Mouse (Mus musculus): Measurements from ENCODE around the gene Zfhx3.
A peak's percentile ranks its signal among the peaks of the same experiment; 100 is the strongest.

Zfhx3 gene

GRCm38 (mm10) chr8:108699011-108699410 lies 756.6 kb downstream of the Zfhx3 start:
- no peak for DNase-seq (ENCODE audit: low read depth, low spot score)

DNA sequence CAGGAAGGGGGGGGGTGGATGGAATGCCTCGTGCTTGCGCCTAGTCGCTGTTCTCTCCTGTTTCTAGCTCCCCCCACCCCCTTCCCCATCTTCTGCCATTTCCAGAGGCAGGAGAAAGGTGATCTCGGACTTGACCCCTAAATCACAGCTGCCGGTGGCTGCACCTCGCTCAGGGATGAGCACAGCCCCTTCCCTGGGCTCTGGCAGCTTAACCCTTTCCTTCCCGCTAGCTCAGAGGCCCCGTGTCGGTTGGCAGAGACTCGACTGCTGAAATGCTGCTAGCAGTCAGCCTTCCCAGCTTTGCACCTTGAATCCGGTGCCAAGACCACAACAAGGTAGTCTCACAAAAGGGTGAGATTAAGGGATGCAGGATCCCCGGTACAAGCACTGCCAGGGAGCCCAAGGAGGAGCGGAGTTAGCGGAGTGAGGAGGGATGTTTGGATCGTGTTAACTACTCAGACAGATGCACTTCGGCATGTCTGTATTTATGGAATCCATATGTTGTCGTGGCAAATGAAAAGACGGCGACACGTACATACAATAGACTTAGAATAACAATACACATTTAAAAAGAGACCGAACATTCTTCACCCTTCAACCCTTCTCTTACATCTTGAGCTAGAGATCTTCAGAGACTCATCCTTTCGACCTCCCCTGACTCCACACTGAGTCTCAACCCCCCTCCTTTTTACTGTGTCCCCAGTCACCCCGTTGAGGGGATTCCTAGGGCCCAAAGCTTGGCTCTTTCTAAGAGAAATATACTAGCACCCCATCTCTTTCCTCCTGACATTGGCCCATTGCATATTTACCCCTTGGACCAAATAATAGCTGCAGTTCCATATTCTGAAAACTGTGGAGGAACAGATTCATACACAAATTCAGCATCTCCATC lies 757.3 kb downstream of the Zfhx3 start:
- DNase-seq (ENCODE audit: low read depth, low spot score), result no peak

DNA sequence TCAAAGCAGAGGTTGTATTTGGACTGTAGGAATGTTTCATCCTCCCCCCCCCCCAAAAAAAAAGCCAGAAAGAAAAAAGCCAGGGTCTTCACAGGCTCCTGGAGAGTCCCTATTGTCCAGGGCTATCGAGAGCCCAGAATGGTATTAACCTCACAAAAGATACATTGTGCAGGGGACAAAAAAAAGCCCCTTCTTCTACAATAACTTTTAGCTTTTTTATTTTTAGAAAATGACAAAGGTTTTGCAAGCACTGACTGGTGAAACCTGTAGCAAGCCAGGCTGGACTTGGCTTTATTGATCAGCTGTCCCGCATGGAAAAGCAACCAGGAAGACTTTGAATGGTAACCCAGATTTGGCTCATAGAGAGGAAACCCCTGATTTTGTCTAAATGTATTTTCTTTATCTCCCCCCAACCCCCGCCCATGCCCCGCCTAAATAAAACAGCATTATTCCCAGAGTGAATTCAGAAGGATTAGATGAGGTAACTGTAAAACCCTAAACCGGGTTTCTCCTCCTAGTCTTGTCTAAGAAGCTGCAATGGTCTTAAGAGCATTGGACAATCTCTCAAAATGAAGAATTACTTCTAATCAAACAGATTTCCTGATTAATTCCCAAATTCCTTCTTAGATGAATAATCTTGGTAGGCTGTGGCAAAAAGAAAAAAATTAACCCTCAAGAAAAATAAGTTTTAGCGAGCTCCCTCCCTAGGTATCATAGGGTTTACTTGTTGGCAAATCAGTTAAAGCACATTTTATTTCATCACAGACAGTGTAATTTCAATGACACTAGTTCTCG lies 759.1 kb downstream of the Zfhx3 start:
- DNase-seq (ENCODE audit: low read depth, low spot score), result no peak

- DNase-seq (ENCODE audit: low read depth, low spot score), result no peak
These were observed 759.8 kb downstream of the Zfhx3 start for GRCm38 (mm10) chr8:108702201-108702600.

GRCm38 (mm10) chr8:108705751-108706150 lies 763.3 kb downstream of the Zfhx3 start:
- no peak for DNase-seq (ENCODE audit: low read depth, low spot score)

GRCm38 (mm10) chr8:108706491-108706847 lies 764.0 kb downstream of the Zfhx3 start:
- no peak for DNase-seq (ENCODE audit: low read depth, low spot score)

DNA sequence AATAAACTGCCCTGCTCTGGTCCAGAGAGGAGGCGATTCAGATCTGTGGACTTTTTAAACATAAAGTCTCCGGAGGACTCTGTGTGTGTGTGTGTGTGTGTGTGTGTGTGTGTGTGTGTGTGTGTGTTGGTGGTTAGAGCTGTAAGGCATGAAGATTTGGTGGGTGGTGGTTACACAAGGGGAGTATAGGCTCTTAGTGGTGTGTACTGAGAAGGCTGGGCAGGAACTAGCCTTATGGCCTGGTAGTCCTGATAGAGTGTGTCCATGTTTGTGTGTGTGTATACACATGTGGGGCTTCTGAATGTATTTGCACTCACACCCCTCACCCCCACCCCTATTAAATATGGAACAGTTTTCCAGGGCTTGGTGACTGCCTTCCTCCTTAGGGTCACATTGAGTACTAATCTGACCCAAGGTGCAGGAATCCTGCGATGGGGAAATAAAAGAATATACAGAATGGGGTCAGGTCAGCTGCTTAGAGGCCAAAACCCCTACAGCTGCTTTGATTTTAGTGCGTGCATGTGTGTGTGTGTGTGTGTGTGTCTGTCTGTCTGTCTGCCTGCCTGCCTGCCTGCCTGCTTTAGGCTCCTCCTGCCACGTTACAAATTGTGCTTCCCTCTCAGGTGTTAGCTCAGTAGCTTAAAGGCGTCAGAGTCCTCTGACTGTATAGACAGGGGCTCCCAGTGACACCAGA lies 764.6 kb downstream of the Zfhx3 start:
- DNase-seq (ENCODE audit: low read depth, low spot score), result no peak

GRCm38 (mm10) chr8:108707576-108708281 lies 765.3 kb downstream of the Zfhx3 start:
- DNase-seq (ENCODE audit: low read depth, low spot score), result no peak

DNA sequence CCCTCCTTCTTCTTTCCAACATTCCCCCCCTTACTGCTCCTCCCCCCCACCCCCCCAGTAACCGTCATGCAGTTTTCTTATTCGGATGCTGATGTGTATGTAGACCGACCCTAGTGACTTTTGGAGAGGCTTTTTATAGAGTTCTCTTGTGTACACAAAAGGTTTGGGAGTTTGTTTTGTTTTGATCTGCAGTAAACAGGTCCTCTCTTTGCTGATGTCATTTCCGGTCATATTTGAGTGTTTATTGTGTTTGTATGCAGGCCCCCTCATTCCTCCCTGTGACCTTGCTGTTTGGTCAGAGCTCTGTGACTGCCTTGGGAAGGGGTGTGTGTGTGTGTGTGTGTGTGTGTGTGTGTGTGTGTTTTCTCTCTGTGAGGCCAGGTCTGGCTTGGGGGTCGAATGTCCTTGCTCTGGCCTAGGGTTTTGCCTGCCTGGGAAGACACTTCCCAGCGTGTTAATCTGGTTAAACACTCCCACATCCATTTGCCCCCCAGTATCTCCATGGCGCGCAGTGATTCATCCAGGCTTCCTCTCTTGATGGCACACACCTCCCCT lies 766.5 kb downstream of the Zfhx3 start:
- DNase-seq (ENCODE audit: low read depth, low spot score), result no peak

DNA sequence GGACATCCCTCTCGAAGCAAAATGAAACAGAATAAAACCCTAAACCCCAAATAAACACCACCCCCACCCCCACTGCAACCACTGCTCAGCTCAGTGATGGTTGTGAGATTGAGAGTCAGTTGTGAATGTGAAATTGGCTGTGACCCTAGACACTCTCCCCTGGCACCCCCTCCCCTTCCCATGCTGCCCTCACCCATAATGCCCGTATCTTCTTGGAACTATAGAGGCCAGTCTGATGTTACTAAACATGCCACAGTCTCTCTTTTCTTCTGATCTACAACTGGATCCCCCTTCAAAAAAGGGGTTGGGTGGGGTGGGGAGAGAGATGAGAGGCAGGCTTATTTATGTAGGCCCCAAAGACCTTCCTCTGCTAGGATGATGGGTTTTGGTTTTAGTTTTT lies 767.0 kb downstream of the Zfhx3 start:
- no peak for DNase-seq (ENCODE audit: low read depth, low spot score)

GRCm38 (mm10) chr8:108709928-108710606 lies 767.6 kb downstream of the Zfhx3 start:
- DNase-seq (ENCODE audit: low read depth, low spot score), result no peak

DNA sequence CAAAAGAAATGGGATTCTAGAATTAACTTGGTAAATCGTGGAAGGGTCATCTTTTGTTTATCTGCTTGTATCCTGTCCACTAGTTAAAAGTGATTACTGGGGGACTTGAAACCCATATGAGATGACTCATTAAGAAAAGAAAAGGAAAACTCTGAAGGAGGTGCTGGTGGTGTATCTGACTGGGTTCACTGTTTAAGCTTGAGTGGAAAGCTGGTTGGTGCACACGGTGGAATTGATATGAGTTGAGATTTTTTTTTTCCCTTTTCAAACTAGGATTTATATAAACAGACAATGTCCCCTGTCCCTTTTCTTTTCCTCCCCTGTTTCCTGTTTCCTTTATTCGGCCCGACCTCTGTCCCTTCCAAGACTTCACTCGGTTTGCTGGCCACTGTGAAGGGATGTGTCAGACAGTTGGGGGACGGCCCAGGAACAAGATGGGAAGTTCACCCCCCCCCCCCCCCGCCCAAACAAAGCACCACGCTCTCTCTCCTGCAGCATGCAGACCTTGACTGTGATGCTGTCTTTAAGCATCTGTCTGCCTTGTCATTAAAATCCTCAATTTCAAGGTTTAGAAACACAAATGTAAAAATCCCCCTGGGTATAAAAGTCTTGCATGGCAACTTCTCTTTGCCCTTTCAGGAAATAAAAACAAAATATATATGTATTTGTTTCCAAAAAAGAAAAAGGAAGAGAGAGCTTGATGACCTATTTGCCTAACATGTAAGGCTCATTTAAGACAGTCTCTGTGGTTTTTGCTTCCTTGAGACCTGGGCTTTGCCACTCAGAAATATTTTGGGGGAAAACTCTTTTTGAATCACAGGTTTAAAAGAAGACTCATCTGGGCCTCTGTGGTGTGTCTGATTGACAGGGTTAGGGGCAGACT lies 768.4 kb downstream of the Zfhx3 start:
- DNase-seq (ENCODE audit: low read depth, low spot score), result no peak

GRCm38 (mm10) chr8:108711490-108711793 lies 769.0 kb downstream of the Zfhx3 start:
- no peak for DNase-seq (ENCODE audit: low read depth, low spot score)

DNA sequence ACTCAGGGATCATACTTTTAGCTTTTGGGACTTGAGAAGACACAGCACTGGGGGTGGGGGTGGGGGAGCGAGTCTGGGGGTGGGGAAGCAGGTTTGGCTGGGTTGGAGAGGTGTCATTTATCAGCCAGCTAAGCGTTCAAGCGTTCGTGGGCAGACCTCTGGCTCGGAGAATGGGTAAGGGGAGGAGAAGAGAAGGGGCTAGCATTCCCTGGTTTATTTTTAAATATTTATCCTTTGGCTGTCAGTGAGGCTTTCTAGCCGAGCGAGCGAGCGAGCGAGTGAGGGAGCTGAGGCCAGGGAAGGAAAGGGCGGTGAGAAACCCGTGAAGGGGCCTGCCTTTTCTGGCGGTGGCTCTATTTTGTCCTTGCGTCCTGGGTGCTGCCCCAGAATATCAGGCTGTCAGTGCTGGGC lies 769.6 kb downstream of the Zfhx3 start:
- no peak for DNase-seq (ENCODE audit: low read depth, low spot score)

DNA sequence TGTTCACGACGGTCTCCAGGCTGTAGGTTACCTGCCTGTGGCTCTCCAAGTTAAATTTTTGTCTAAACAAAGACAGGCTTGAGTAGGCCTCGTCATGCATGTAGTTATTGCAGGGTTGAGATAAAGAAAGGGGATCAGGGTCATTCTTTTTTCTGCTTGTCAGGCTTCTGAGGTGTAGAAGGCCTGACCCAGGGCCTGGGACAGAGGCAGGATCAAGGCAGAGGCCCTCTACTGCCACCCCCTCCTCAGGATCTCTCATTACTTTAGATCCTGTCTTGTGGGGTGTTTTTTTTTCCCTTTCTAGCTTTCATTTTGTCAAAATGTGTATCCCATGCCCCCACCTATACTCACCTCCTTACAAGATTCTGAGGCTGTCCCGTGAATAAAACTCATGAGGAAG lies 770.2 kb downstream of the Zfhx3 start:
- DNase-seq (ENCODE audit: low read depth, low spot score), result no peak

GRCm38 (mm10) chr8:108713346-108714142 lies 771.1 kb downstream of the Zfhx3 start:
- DNase-seq (ENCODE audit: low read depth, low spot score), result no peak

DNA sequence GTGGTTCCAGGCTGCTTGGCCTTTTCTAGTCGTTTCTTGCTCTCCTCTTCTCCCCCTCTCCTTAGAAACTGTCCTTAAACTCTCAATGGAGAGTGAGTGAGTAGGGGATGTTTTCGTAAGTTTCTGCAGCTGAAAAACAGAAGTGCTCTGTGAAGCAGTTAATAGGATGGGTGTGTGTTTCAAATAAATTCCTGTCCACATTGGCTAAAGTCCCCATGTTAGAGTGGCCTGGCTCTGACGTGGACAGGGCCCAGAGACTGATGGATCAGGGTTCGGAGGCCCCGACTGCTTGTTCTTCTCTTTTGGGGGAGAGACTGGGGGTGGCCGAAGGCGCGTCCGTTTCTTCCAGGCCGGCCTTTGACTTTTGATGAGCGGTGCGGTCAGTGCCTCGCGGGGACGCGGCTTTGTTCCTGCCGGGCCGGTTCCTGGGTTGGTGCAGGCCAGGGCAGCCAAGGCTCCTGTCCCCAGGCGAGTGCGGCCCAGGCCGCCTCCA lies 771.7 kb downstream of the Zfhx3 start:
- no peak for DNase-seq (ENCODE audit: low read depth, low spot score)

- DNase-seq (ENCODE audit: low read depth, low spot score), result peak; percentile 69
These were observed 772.4 kb downstream of the Zfhx3 start for GRCm38 (mm10) chr8:108714636-108715415.
